Mouse (Mus musculus) natural killer cell, adult 2 months (primary cell): ENCODE data around the gene Mapkap1.

Experiments used
- DNase-seq, 2 experiments: peaks; one replicate each; pipeline ENCODE4 v3.0.0; 2022; ENCODE audit warnings: low spot score in 2 of 2

The Mapkap1 gene

DNA sequence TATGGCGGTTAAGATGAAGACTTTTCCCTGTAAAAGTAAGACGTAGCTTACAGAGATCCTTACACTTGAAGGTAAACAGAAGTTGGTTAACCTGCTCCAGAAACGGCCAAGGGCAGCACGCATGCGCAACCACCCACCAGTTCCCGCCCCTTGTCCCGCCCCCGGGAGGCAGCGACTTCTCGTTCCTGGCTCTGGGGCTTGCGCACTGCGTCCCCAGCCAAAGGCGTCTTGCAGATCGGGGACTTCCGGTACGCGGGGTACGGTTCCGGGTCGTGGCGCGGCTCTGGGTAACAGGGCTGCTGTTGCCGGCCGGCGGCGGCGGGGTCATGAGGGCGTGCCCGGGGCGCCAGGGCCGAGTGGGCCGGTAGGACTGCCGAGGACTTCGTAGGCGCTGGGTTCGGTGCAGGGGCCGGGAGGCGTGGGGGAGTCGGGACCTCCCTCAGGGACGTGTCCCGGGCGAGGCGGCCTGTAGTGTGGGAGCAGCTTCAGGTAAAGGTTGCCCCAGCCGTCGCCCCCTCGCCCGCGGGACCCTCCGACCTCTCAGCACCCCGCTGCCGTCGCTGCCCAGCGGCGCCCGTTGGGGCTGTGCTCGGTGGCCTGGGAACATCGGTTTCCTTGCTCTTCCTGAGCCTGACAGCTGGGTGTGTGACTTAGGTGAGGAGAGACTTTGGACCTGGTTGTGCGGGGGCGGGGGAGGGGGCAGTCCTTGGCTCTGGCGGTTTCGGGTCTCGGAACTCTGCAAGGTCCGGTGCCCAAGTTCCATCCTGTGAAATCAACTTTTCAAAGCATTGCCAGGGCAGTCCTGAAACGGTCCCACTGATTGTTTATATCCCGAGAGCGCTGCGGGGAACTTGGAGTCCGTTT lies at the start of gene Mapkap1:
TSS of gene Mapkap1 (plus strand) at position 171 of the 864 bp plus-strand sequence.
- DNase-seq, result peak; percentile 97 to 99

DNA sequence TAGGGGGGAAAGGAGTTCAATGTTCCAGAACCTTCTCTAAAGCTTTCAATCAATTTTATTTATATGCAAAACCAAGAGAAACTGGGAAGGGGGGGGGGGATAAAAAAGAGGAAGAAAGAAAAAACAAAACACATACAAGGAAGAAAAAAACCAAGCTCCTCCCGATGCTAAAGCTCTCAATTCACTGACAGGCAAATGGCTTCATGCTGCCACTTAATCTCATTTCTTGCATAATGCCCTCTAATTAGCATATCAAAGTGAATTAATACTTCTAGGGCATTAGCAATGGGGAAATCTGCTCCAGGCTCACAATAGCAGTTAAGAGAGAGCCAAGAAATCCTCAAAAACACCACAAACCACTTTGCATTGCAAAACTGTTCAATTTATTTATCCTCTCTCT lies 42.9 kb upstream of the Mapkap1 start:
- no peak for DNase-seq

- DNase-seq, result no peak
Measured at GRCm38 (mm10) chr2:34367024-34367423, 39.5 kb upstream of the Mapkap1 start.

- no peak for DNase-seq
Measured at GRCm38 (mm10) chr2:34368396-34368795, 38.2 kb upstream of the Mapkap1 start.

- no peak for DNase-seq
Measured at GRCm38 (mm10) chr2:34370349-34370724, 36.2 kb upstream of the Mapkap1 start.

- peak; percentile 15 to 16 for DNase-seq
Measured at GRCm38 (mm10) chr2:34370725-34371440, 35.7 kb upstream of the Mapkap1 start.

GRCm38 (mm10) chr2:34371441-34372304 lies 34.9 kb upstream of the Mapkap1 start:
- peak; percentile 24 to 31 for DNase-seq

DNA sequence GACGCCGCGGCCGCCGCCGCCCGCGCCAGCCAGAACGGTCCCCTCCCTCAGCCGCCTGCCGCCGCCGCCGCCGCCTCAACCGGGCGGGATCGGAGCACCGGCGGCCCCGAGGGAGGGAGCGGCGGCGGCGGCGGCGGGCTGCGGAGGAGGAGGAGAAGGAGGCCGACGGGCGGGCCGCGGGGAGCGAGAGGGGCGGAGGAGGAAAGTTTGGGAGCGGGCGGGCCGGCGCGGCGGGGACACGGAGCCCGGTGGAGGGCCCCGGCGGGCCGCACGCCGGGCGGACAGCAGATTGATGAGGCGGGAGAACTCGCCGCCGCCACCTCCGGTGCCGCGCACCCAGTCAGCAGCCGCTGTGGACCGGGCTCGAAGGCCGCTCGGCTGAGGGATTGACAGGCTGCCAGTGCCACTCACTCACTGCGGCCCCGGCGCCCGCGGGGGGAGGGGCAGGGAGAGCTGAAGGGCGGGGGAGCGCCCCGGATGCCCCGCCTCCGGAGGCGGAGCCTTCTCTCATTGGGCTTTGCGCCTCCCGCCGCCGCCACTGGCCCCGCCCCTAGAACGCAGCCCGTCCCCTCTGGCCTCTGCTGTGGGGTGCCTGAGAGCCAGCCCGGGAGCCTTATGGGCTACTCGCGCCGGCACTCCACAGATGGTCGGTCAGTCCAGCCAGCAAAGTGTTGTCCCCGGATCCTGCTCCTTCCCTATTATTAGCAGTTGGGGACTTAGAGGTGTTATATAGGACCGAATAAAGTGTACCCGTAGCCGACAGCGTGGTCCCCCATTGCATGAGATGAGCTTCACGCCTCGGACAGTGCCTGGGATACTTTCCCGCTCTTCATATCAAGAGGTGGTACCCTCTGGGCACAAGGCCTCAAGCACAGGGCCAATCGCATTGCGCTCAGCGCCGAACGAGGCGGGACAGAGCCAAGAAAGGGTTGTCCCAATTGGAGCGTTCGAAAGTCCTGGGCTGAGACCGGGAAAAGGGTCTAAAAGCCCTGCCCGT lies 34.0 kb upstream of the Mapkap1 start, which contains the start of gene Pbx3:
TSS of gene Pbx3 (minus strand) at position 838 of the 997 bp plus-strand sequence.
- peak; percentile 95 to 96 for DNase-seq

DNA sequence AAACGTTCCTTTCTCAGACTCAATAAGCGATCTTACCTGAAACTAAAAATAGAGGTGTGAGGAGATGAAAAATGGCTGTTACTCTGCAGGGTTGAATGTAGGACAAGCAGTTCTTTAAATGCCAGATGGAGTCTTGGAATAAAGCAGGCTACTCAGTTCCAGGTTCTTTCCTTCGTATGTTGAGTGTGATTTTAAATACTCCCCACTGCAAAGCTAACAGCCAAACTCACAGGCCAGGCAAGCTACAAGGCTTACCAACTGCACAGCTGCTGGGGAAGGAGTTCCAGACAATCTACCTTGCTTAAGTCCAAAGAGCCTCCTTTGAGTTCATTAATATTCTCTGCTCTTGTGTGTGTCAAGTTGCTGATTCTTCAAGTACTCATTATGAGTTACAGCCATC lies 32.7 kb upstream of the Mapkap1 start:
- DNase-seq, result no peak

DNA sequence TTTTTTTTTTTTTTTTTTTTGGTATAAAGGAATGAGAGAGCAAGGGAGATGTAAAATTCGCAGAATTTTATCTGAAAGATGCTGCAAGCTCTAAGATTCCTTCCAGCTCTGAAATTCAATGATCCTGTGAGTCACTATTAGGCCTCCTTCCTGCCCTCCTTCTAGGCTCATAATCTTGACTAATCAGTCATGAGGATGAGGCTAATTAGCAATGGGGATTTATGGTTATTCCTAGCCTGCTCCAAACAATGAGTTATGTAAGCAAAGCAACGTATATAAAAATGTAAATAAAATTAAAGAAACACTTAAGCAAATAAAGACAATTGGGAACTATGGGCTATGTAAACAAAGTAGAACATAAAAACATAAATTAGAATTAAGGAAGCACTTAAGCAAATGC lies 32.2 kb upstream of the Mapkap1 start:
- DNase-seq, result no peak

- no peak for DNase-seq
Measured at GRCm38 (mm10) chr2:34378930-34379329, 27.6 kb upstream of the Mapkap1 start.

GRCm38 (mm10) chr2:34399535-34399934 lies 7.0 kb upstream of the Mapkap1 start:
- no peak for DNase-seq

DNA sequence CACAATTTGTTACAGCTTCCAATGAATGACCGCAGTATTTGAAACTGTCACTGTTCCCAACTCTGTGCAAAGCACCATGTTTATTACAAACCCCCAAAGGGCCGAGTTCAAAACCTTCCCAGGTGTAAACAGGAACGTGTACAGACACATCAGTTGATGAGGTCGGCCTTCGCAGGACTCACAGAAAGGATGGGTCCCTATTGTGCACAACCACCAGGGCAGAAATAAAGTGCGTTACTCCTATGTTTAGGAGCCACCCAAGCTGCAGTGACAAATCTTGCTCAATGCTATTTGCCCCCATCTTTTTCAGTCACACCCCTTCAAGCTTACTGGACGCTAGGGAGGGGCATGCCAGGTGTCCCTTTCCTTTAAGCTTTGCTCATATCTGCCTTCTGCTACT lies 1.0 kb downstream of the Mapkap1 start:
- no peak for DNase-seq

DNA sequence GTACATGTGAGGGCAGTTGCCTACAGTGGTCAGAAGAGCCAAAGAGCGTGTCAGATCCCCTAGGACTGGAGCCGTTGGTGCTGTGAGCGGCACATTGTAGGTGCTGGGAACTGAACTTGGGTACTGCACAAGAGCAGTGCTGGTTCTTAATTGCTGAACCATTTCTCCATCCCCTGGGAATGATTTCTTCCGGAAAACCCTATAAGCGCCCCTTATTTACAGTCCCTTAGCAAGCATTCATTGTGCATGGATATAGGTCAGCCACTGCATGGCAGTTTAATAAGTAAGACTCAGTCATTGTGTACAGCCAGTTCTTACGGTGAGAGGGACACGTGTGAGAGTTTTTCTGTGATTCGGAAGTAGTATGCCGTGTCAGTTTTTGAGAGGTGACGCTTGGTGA lies 1.8 kb downstream of the Mapkap1 start:
- no peak for DNase-seq

DNA sequence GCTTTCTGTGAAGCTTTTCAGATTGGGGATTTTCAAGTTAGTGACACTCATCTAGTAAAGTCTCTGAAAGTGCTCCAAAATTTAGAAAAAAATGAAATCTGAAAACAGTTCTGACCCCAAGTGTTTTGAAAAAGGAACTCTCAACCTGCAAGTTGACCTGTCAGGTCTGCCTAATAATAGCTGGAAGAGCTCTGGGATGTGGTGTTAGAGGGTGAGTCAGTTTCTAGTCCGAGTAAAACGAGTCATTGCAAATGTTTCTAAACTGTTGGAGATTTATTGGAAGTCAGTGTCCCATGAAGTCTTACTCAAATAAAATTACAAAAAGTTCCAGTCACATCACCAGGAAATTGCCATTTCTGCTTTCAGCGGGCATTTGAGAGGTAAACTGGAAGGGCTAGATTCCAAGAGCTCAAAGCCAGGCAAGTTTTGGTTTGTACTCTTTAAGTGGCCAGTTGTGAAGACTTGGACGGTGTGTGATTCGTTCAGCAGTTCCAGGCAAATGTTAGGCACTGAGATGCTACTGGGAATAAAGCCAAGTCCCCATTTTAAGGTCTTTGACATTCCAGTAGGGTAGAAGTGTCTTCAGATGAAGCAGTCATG lies 3.3 kb downstream of the Mapkap1 start:
- no peak for DNase-seq

- no peak for DNase-seq
Measured at GRCm38 (mm10) chr2:34420256-34420655, 13.7 kb downstream of the Mapkap1 start.

DNA sequence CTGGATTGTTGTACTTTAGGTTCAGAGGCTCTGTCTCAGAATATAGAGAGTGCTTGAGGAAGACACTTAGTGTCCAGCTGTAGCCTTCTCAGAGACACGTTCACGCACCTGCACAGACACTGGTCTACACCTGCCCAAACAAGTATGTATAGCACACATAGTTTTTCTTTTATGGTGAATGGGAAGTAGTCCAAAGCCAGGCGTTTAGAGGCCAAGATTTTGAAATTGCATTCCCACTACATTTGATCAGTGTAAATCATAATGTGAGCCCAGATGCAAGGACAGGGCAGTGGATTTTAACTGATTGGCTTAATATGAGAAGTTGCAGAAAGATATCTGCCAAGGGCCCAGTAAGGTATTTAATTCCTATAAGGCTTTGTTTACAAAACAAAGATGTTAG lies 17.6 kb downstream of the Mapkap1 start:
- DNase-seq, result no peak

GRCm38 (mm10) chr2:34425573-34426223 lies 19.1 kb downstream of the Mapkap1 start:
- DNase-seq, result no peak

GRCm38 (mm10) chr2:34430663-34431062 lies 24.1 kb downstream of the Mapkap1 start:
- no peak for DNase-seq
